Mouse (Mus musculus) MEL (cell line): ENCODE results near the gene Lrrc23.

ENCODE experiments used
- CTCF ChIP-seq, 3 experiments: IDR thresholded peaks in 2 of 3; conservative IDR thresholded peaks in 1 of 3; 2 replicates each; pipeline ENCODE4 v1.5.1; 2011 to 2012; ENCODE audit warnings: low read length in 3 of 3, low read depth in 2 of 3, mild to moderate bottlenecking in 2 of 3, improper control_type of control experiment in 1 of 3, inconsistent platforms in 1 of 3, mixed read lengths in 1 of 3, moderate library complexity in 1 of 3; ENCODE audit not compliant: control insufficient read depth in 1 of 3, insufficient read depth in 1 of 3, poor library complexity in 1 of 3, severe bottlenecking in 1 of 3
- EP300 ChIP-seq, 2 experiments: IDR thresholded peaks; 2 replicates each; pipeline ENCODE4 v1.6.1; 2011; ENCODE audit warnings: improper control_type of control experiment in 2 of 2, low read length in 2 of 2, low read depth in 1 of 2, mild to moderate bottlenecking in 1 of 2
- GATA1 ChIP-seq: IDR thresholded peaks from 2 replicates; pipeline ENCODE4 v1.6.1; 2011; ENCODE audit warnings: low read depth, low read length, improper control_type of control experiment
- HCFC1 ChIP-seq: IDR thresholded peaks from 2 replicates; pipeline ENCODE4 v1.6.1; 2012; ENCODE audit warnings: low read depth, mild to moderate bottlenecking, inconsistent platforms, low read length, improper control_type of control experiment, moderate library complexity
- POLR2A ChIP-seq, 2 experiments: IDR thresholded peaks; 2 replicates each; pipeline ENCODE4 v1.6.1; 2011 to 2012; ENCODE audit warnings: low read length in 2 of 2, mild to moderate bottlenecking in 2 of 2, control low read depth in 1 of 2, improper control_type of control experiment in 1 of 2, low read depth in 1 of 2, moderate library complexity in 1 of 2; ENCODE audit not compliant: control insufficient read depth in 1 of 2, insufficient read depth in 1 of 2, poor library complexity in 1 of 2
- POLR2AphosphoS5 ChIP-seq: IDR thresholded peaks from 2 replicates; pipeline ENCODE4 v1.6.1; 2012; ENCODE audit warnings: low read depth, borderline replicate concordance, mild to moderate bottlenecking, inconsistent platforms, low read length, moderate library complexity, mixed read lengths
- ZKSCAN1 ChIP-seq: IDR thresholded peaks from 2 replicates; pipeline ENCODE4 v1.6.1; 2012; ENCODE audit warnings: low read depth, mild to moderate bottlenecking, inconsistent platforms, low read length, improper control_type of control experiment, moderate library complexity

DNA sequence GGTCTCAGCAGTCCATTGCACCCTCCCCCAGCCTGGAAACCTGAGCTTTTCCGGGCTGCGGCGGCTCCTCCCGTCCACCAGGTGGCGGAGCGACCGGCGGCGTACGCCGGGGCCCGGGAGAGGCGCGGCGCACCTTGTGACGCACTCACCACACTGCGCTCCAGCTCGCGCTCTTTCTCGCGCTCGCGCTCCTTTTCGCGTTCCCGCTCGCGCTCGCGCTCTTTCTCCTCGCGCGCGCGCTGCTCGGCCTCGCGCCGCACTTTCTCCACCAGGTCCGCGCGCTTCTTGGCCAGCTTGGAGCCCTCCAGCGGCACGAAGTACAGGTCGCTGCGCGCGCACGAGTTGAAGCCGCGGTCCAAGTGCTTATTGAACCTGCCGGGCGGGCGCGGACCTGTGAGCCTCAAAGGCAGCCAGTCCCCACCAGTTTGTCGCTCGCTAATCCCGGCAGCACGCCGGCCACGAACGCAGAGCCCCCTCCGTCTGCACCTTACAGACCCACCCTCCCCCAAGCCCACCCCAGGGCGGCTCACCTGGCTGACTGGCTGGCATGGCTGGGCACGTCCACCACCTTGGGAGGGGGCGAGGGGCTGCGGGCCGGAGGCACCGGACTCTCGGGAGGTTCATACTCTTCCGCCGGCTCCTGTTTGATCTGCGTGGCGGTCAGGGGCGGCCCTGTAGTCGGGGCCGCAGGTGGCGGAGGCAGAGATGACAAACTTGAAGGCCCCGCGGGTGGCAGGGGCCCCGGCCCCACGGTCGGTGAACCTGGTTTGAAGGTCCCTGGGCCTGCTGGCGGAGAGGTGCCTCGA lies 33.8 kb downstream of the Lrrc23 start:
- no peak for TF ChIP-seq ZKSCAN1
- no peak for TF ChIP-seq EP300 (IDR thresholded peaks at IDR 0.05; ENCODE audit: low read depth in 1 of 2, low read length in 2 of 2)
- TF ChIP-seq HCFC1: peak; percentile 93
- no peak for TF ChIP-seq POLR2AphosphoS5
- TF ChIP-seq POLR2A (IDR thresholded peaks at IDR 0.05; ENCODE audit: control insufficient read depth in 1 of 2, insufficient read depth in 1 of 2, low read depth in 1 of 2, low read length in 2 of 2, poor library complexity in 1 of 2): peak; percentile 37 to 63; a peak in 1 of 4 replicates
- peak; percentile 60 to 94 (median 91); a peak in 5 of 6 replicates for TF ChIP-seq CTCF (IDR thresholded peaks at IDR 0.05 in 2 of 3, conservative IDR thresholded peaks at IDR 0.05 in 1 of 3; ENCODE audit: control insufficient read depth in 1 of 3, insufficient read depth in 1 of 3, low read depth in 2 of 3, low read length in 3 of 3, poor library complexity in 1 of 3, severe bottlenecking in 1 of 3)
- no peak for TF ChIP-seq GATA1
